Mouse (Mus musculus) CD4-positive helper T cell, adult 2 months (primary cell): ENCODE measurements around the gene Faxc.

Experiments
- DNase-seq: peaks from one replicate; pipeline ENCODE4 v3.0.0-alpha.2; 2012; ENCODE audit warnings: low read depth, missing footprints, low spot score

The Faxc gene

DNA sequence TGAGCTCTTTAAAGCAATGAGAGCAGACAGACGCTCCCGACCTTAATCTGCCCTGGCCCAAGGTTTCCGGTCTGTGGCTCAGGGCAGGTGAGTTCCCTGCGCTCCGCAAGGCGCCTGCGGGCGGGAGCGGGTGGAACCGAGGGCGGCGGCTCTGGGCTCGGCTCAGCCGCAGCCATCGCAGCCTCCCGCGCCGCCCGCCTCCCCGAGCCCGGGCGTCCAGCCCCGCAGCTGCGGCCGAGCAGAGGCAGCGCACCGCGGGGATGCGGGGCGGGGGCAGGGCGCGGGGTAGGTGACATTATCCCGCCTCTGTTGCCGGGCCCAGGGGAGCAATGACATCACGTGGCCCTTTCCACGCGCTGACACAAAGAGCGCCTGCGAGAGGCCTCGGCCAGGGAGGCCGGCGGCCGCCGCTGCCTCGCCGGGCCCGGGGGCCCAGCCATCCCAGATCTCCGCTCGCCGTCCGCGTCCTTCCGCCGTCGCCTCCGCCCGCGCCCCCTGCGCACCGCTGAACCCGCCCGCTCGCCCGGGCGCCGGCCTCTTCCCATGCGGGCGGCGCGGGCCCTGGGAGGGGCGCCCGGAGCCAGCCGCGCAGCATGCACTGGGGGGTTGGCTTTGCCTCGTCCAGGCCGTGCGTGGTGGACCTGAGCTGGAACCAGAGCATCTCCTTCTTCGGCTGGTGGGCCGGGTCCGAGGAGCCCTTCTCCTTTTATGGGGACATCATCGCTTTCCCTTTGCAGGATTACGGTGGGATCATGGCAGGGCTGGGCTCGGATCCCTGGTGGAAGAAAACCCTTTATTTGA, at the start of gene Faxc:
TSS of gene Faxc (plus strand) at position 359 of the 801 bp plus-strand sequence.
- DNase-seq = peak; percentile 19

DNA sequence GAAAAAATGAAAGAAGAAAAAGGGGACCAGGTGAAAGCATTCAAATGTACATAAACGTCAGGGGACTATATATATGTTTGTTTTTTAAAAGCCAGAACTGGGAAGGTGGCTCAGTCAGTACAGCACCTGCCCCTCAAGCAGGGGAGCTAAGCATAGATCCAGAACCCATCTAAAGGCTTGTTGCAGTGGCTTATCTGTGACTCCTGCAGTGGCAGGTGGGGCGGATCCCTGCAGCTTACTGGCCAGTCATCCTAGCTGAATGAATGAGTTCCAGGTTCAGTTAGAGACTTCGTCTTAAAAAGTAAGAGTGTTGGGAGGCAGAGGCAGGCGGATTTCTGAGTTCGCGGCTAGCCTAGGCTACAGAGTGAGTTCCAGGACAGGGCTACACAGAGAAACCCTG, 48.3 kb upstream of the Faxc start:
- no peak for DNase-seq

DNA sequence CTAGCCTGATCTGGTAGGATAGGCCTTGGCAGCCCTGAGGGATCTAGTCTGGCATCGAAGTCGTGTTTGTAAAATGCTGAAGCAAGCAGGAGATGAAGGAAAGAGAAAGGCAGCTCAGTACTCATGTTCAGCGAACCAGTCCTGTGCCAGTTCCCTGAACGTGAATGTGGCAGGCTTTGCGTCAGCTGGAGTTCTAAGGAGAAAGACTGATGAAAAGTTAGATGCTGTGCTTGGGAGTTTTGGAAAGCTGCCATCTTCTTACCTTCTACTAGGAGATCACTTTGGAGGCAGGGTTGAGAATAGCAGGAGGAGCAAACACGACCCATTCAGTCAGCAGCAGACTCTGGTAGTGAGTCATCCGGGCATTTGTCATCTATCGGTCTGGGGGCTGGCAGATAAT, 45.3 kb upstream of the Faxc start:
- DNase-seq = no peak

DNA sequence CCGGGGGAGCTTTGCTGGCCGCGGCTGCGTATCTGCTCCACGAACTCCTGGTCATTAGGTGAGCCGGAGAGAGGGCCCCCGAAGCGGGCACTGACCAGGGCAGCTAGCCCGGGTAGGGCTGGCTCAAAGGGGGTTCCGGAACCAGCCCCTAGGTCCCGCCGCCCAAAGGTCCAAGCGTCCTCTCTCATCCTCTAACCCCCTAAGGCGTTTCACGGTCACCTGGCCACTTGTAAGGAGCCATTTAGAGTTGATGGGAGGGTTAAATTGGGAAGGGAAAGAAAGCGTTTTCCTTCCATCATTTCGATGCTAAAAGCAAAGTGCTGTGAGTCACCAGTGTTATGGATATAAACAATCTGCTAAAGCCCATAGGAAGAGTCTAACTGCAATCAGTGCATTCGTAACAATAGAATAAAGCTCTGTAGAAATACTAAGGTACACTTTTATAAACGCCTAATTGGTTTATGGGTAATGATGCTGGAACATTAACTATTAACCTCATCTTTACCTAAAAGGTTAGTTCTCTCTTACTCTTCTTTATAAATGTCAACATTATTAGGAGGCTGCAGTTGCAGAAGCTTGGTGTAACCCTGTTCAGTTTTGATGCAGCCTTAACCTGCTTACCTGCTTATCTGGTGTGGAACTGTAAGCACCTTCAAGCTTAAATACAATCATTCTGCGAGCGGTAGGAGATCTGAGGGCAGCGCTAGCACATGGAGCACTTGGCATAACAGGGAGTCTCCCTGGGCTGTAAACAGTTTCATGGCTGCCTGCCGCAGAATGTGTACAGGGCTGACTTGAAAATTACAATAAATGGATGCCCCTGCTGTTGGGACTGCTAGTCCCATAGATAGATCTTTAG, 872 bp downstream of the Faxc start:
- no peak for DNase-seq

DNA sequence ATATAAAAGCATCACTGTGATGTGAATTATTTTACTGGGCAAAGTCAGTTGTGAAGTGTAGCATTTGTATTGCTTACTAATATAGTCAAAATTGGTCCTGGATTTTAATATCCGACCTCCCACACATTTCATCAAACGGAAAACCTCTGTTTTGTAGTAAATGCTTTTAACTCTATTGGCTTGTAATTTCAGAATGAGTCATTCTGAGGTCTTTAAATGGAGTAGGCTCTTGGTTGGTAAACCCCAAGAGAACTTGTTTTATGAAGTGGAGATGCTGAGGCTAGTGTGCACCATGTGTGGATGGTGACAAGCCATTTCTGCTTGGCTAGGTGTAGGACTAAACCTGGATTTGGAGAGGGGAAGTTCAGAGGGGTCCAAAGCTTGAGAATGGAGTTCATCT, 4.2 kb downstream of the Faxc start:
- no peak for DNase-seq

DNA sequence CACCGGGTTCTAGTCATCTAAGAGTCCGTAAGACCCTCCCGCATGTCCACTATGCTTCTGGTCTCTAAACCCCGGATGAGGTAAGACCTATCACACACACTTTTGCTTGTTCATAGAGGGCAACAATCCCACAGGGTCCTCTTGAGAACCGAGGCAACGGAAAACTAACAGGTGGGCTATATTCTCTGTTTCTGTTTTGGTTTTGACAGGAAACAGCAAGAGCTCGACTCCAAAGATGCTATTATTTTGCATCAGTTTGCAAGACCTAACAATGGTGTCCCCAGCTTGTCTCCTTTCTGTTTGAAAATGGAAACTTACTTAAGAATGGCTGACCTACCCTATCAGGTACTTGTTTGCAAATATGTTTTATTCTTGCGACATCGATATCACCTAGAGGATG, 5.3 kb downstream of the Faxc start:
- no peak for DNase-seq

DNA sequence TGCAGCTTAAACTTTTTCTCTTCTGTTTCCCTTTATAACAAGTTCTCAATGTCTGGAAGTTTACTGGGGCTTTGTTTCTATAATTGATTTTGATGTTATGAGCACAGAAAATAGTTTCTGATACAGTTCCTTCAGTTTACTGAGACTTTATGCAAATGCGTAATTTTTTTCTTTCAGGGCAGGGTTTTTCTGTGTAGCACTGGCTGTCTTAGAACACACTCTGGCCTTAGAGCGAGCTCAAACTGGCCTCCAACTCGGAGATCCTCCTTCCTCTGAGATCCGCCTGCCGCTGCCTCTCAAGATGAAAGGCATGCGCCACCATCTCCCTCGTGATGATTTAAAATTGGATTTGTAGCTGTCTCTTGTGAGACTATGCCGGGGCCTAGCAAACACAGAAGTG, 6.8 kb downstream of the Faxc start:
- DNase-seq = no peak

DNA sequence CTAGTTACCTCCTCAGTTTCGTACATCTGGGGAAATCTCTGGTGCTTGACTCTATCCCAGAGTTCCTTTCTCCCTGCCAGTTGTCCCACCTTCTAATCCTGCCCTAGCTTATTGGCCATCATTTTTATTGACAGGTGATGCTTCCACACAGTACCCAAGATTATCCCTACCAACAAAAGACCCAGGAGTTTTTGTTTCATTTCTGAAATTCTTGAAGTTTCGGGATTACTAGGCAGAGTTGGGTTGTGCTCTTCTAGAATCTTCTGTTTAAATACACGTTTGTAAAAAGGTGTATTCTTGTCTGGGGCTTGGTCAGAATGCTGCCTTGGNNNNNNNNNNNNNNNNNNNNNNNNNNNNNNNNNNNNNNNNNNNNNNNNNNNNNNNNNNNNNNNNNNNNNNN, 13.5 kb downstream of the Faxc start:
- DNase-seq = no peak

DNA sequence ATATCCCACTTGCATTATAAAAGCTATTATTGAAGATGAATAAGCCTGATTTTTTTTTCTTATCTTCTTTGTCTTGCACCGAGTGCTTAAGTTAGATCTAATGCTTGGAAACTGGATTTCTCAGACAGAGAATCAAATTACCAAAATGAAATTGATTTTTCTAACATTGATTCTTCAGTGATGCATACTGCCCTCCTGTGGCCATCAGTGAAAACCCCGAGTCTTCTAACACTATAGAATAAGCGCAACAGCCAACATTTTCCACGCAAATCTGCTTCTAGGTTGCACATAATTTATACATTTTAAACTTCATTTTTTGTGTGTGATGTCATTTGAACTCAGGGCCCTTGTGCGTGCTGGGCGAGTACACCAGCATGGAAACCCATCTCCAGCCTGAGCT, 20.3 kb downstream of the Faxc start:
- peak; percentile 17 for DNase-seq

DNA sequence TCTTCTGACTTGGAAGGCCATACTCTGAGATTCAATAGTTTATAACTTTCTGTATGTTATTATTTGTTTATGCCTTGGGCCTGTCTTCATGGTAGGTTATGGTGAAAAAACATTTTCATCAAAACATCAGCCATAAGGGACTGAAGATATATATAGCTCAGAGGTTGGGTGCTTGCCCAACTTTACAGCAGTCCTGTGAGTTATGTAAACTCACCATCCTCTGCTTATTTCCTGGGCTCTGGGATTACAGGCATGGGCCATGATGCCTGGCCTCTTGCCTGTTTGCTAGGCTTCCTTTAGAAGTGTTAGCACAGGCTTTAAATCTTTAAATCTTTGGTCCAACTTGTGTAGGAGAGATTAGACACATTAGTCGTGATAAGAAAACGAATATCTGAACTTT, 21.1 kb downstream of the Faxc start:
- DNase-seq = no peak

DNA sequence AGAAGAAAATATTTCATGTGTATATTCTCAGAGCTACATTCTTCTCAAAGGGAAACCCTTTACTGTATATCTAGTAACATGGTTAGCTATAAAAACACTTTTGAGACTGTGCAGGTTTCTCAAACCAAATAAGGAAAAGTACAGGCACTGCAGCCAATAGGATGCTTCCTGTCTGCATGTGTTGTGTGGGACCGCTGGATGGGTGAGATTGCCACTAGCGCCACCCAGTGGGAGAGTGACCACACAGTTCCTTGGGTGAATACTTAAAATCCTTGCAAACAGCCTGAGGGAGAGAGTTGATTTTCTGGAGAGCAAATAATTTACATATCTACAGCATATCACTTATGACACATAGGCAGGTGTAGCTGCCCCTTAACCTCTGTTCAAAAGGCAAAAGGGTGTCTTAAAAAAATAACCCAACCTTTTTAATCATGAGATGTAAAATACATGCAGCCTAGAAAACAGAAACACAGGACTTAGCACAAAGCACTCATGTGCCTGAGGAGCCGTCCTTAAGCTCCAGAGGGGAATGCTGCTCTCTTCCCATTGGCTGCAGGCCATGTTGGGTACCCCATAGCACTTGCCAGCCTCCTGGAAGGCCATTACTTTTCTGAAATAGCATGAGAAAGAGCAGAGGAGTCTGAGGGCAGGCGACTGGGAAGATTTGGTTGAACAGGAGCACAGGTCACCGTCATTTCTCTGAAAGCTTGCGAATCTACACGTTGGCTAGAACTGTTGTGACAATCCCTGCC, 26.6 kb downstream of the Faxc start:
- peak; percentile 8 for DNase-seq

DNA sequence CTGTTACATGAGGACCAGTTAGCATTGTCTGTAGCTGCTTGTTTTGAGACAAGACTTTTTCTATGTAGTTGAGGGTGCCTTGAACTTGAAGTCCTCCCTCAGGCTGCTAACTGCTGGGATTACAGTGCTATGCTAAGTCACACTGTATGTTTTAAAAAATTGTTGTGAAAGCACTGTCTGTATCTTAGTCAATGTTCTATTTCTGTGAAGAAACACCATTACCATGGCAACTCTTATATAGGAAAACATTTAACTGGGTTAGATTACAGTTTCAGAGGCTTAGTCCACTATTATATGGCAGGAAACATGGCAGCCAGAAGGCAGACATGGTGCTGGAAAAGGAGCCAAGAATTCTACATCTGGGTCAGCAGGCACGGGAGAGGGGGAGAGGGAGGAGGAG, 40.8 kb downstream of the Faxc start:
- no peak for DNase-seq

DNA sequence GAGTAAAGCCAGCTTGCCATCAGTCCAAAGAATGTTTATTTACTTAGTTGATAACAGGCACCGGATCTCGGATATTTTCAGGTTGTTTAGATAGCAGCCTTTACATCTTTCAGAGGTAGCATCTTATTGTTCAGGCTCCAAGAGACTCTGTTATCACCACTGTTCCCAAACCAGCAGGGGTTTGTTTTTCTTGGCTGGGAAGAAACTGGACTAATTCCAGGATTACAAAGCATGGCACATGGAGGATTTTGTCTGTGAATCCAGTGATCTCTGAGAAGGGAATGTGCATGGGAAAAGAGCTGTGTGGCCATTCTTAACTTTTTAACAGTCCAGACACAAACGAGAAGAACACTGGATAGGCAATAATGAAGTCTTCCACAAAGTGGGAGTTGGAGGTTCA, 43.0 kb downstream of the Faxc start:
- no peak for DNase-seq

DNA sequence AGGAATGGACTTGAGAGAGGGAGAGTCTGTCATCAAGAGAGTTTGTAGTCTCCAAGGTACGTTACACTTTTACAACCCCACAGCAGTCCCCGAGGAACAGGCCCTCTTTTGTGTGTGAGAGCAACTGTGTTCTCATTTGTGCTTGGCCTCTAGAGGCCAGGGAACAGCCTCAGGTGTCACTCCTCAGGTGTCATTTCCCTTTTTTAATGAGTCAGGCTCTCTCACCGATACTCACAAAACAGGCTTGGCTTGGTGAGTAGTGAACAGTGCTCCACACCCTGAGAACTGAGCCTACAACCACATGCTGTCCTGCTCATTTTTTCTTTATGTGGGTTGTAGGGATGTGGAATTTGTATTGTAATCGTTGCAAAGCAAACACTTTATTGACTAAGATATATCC, 49.3 kb downstream of the Faxc start:
- DNase-seq = no peak

DNA sequence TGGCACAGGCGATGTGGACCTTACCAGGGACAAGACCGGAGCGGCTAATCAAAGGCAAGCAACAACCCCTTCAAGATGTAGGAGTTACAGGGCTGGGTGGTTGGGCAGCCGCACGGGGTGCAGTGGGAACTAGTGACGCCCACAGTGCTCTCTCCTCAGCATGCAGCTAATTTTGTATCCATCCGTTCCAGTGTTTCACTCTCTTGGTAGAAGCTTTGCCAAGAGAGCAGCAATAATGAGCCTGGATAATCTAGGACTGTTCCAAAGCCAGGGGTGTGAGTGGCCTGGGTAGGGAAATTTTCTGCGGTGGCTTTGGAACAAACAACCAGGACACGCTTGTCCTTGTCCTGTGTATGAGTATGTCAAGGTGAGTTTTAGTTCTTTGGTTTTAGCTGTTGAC, 51.3 kb downstream of the Faxc start:
- DNase-seq = no peak

DNA sequence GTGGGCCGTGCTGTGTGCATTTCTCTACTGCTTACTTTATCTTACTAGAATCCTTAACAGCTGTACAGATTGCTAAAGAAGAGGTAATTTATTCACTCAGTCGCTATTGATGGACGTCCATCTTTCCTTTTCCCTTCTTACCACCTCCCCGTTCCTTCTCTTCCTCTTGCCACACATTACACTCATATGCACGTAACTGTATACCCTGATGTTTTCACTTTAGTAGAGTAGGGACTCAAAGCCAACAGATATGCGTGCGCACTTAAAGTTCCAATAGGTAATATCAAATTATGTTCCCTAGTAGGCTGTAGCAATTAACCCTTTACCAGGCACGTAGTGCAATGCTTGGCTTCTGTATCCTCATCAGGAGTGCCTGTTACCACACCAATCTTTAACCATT, 55.7 kb downstream of the Faxc start:
- no peak for DNase-seq

DNA sequence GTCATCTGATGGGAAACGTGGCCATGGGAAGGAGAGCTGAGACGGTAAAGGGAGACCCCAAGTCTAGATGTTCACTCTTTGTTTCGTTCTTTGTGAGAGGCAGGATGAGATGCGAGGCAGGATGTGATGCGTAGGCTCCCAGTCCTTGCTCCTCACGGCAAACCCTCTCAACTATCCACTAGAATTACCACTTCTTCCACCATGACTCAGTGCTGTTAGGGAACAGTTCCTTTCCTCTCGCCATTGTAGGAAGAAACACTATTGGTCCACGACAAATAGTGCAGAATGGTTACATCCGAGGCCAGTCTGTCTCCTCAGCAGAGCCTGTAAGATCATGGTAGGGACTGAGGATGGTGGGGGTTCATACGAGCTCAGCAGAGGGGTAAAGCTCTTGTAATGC, 56.3 kb downstream of the Faxc start:
- no peak for DNase-seq

DNA sequence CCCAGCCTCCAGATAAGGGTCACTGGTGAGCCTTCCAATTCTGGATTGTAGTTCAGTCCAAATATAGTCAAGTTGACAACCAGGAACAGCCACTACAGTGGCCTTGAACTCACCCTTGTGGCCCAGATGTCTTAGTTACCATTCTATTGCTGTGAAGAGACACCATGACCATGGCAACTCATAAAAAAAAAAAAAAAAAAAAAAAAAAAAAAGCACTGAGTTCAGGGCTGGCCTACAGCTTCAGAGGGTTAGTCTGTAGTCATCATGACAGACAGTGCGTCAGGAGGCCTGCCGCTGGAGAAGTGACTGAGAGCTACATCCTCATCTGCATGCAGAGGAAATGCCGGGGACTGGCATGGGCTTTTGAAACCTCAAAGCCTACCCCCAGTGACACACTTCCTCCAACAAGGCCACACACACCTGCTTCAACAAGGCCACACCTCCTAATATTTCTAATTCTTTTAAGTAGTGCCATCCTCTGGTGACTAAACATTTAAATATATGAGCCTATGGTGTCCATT, 58.5 kb downstream of the Faxc start:
- DNase-seq = no peak

DNA sequence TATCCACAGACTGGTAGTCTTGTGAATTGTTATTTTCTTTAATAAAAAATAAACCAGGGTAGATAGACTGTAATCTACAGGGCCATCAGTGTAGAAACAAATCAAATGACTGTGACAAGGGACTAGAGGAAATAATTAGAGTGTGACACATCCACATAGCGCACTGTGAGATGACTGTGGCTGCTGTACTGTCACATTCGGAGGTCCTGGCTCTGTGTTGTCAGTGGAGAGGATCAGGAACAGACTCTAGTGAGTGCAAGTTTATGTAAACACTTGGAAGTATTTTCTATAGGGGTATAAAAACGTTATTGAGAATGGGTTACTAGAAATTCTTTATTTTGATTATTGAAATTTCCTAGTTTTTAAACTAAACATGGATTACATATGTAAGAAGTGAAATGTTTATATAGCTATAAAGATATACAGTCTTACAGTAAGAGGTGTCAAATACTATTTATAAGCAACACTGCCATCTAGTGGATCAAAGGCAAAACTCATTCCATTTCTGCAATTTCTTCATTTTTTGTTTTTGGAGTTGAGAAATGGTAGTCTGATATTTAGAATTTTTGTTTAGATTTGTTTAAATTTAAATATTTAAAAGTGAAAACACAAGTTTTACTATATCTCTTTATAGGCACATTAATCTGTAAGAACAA, 59.6 kb downstream of the Faxc start:
- DNase-seq = no peak

DNA sequence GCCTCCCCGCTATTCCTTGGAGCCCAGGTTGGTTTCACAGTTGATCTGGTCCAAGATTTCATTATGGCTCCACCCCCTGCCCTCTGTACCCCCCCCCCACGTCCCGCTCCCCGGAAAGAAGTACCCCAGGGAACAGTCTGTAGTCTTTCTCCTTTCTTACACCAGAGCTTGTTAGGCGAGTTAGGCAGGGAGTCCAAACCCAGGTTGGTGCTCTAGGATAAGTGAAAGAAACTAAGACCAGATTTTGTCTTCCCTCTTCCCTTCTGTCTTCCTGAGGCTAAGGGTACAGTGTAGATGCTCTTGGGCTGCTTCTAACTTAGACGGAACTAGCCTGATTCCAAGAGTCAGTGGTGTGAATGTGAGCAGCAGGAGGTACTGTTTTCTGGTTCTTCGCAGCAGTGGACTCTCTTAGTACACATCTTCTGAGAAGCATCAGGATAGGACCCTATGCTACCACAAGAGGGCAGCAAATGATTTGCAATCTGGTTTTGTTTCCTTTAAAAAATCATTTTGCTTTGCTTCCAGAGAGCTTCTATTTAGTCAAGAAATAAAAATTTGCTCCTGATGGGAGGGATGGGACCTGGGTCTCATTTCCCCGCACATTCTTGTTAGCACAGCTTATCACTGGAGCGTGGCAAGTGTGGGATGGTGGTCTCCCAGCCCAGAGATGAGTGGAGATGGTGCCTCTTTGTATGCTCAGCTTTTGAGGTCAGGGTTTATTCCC, 86.7 kb downstream of the Faxc start:
- DNase-seq = peak; percentile 4

DNA sequence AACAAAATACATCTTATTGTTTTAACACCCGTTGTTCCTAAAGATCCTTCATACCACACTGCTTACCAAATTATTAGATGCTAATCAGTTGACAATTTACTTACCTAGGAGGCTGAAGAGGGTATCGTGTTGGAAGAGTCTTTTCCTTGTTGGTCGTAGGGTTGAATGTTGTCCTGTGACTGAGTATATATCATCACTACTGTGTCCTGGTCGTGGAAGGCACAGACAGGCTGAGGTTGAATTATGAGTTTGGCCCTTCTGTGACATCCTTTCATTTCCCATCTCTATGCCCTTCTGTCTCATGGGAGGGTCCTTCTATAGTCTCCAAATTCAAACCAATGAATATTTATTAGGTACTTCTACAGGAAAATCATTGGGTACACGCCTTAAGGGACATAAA, 87.3 kb downstream of the Faxc start:
- DNase-seq = no peak
